Mouse (Mus musculus): ENCODE measurements around the gene Rabgap1l. TPM values are rescaled to one million over a fixed set of nuclear protein-coding genes. Genes with fewer than 3 reads are reported as not detected.

The Rabgap1l gene
- total and polyA plus RNA-seq, 2 experiments, result 6.4 to 78.7 TPM

DNA sequence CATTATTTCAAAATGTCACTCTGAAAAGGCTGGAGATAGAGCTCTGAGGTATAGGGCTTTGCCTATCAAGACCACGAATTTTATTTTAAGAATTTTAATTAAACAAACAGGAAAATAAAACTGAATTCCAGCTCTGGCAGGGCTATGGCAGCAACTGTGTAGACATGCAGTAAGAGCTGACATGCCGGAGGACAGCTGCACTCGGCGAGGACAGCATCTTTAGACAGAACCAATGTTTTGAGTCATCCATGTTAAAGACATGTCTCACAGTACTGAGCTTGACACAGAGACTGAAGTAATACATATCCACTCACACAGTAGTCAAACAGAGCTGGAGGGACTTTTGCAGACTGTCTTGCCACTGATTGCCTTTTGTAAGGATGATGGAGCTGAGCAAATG, 532.4 kb downstream of the Rabgap1l start:
- DNase-seq (ENCODE audit: extremely low read depth, low read depth, low spot score), result no peak
- Histone ChIP-seq H3K27ac (replicated peaks; ENCODE audit: insufficient read depth, low read depth, low read length) (no peak overlapping the region), H3K9ac (ENCODE audit: low read depth, low read length) (no peak overlapping the region), H3K27me3 (ENCODE audit: control insufficient read depth, insufficient read depth, low read length) (no peaks in the 10 kb centered on the region), H3K79me2 (ENCODE audit: control insufficient read depth, insufficient read depth, low read length) (no peaks in the 10 kb centered on the region), H3K4me1 (ENCODE audit: control insufficient read depth, insufficient read depth, low read length) (no peaks in the 10 kb centered on the region), H3K36me3 (ENCODE audit: control insufficient read depth, insufficient read depth, low read length) (peaks cover 8% of the 10 kb centered on the region; the same call in 1 of the 2 replicates), H3K4me3 (ENCODE audit: insufficient read depth, low read depth, low read length) (no peak overlapping the region)
- 89% methylated on average over 4 of the region's 4 CpGs for WGBS
- TF ChIP-seq CTCF (IDR thresholded peaks at IDR 0.05; ENCODE audit: low read depth, low read length) (no peak), POLR2A (IDR thresholded peaks at IDR 0.05; ENCODE audit: extremely low read depth, insufficient read depth, low read length) (no peak)

DNA sequence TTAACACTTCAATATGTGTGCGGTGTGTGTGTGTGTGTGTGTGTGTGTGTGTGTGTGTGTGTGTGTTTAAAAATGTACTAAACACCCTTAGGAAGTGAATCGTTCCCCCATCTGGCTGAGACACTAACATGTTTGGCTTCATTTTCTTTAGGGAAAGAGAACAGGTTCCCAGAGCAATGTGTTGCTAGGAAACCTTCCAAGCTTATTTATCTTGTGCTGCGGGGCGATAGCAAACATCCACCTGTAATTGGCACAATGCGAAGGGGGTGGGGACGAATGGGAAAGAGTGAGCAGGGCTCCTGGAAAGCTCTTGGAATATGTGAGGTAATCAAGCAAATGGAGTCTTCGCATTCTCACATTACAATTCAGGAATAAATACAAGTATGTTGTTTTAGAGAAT, 533.1 kb downstream of the Rabgap1l start:
- H3K27me3 ChIP-seq (ENCODE audit: control insufficient read depth, insufficient read depth, low read length), result no peaks in the 10 kb centered on the region
- WGBS, result 24% methylated on average over 7 of the region's 7 CpGs
- no peak overlapping the region for H3K27ac ChIP-seq (replicated peaks; ENCODE audit: insufficient read depth, low read depth, low read length)
- H3K79me2 ChIP-seq (ENCODE audit: control insufficient read depth, insufficient read depth, low read length), result no peaks in the 10 kb centered on the region
- no peak for TF ChIP-seq POLR2A (IDR thresholded peaks at IDR 0.05; ENCODE audit: extremely low read depth, insufficient read depth, low read length)
- TF ChIP-seq CTCF (IDR thresholded peaks at IDR 0.05; ENCODE audit: low read depth, low read length), result no peak
- H3K36me3 ChIP-seq (ENCODE audit: control insufficient read depth, insufficient read depth, low read length), result peaks cover 10% of the 10 kb centered on the region
- no peak overlapping the region for H3K9ac ChIP-seq (ENCODE audit: low read depth, low read length)
- DNase-seq (ENCODE audit: extremely low read depth, low read depth, low spot score), result peak; percentile 39
- H3K4me1 ChIP-seq (ENCODE audit: control insufficient read depth, insufficient read depth, low read length), result no peaks in the 10 kb centered on the region
- no peak overlapping the region for H3K4me3 ChIP-seq (ENCODE audit: insufficient read depth, low read depth, low read length)

DNA sequence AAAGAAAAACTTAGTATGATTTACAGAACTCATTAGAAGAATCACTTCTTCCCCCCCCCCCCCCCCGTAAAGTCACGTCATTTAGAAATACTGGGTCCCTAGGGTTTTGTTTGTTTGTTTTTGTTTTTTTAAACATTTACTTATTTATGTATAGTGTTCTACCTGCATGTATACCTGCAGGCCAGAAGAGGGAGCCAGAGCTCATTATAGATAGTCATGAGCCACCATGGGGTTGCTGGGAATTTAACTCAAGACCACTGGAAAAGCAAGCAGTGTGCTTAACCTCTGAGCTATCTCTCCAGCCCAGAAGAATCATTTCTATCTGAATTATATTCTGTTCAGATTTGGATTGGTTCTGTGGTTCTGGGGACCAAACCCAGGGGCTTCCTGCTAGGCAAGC, 539.9 kb downstream of the Rabgap1l start:
- no peak for TF ChIP-seq POLR2A (IDR thresholded peaks at IDR 0.05; ENCODE audit: extremely low read depth, insufficient read depth, low read length)
- no peak for TF ChIP-seq CTCF (IDR thresholded peaks at IDR 0.05; ENCODE audit: low read depth, low read length)
- DNase-seq (ENCODE audit: extremely low read depth, low read depth, low spot score), result no peak

DNA sequence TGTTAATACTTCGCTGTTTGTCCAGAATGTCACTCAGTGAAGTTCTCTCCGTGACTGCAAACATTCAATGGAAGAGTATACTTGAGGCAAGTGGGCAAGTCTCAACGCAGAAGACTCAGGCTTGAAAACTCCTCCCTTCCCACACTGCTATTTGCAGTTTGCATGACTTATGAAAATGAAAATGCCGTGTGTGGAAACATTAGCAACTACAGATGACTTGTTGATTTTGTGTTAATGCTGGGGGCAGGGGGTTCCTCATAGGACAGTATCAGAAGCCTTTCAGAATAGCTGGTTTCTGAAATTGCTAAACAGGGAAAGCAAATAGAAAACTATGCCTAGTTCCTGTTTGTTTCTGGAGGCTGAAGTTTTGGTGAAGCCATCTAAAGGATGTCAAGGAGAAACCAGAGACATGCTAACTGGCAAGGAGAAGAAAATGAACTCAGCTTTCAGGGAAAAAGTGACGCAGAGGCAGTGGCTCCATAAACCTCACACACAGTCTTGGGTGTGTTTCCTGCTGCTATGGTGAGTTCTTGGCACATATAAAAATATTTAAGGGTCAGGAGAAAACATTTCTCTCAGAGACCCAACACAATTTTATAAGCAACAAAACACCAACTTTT, 541.5 kb downstream of the Rabgap1l start:
- Histone ChIP-seq H3K79me2 (ENCODE audit: control insufficient read depth, insufficient read depth, low read length) (no peaks in the 10 kb centered on the region), H3K36me3 (ENCODE audit: control insufficient read depth, insufficient read depth, low read length) (peaks cover 7% of the 10 kb centered on the region), H3K4me1 (ENCODE audit: control insufficient read depth, insufficient read depth, low read length) (no peaks in the 10 kb centered on the region), H3K27me3 (ENCODE audit: control insufficient read depth, insufficient read depth, low read length) (no peaks in the 10 kb centered on the region), H3K4me3 (ENCODE audit: insufficient read depth, low read depth, low read length) (no peak overlapping the region), H3K9ac (ENCODE audit: low read depth, low read length) (no peak overlapping the region), H3K27ac (replicated peaks; ENCODE audit: insufficient read depth, low read depth, low read length) (no peak overlapping the region)
- WGBS, result 83% methylated on average over 5 of the region's 5 CpGs
- TF ChIP-seq POLR2A (IDR thresholded peaks at IDR 0.05; ENCODE audit: extremely low read depth, insufficient read depth, low read length), result no peak
- no peak for TF ChIP-seq CTCF (IDR thresholded peaks at IDR 0.05; ENCODE audit: low read depth, low read length)
- DNase-seq (ENCODE audit: extremely low read depth, low read depth, low spot score), result no peak

More for the DNA sequence above, 539.9 kb downstream of the Rabgap1l start:
- 95% methylated on average over 2 of the region's 2 CpGs for WGBS
- no peaks in the 10 kb centered on the region for H3K27me3 ChIP-seq (ENCODE audit: control insufficient read depth, insufficient read depth, low read length)
- H3K4me3 ChIP-seq (ENCODE audit: insufficient read depth, low read depth, low read length), result no peak overlapping the region
- peaks cover 10% of the 10 kb centered on the region for H3K36me3 ChIP-seq (ENCODE audit: control insufficient read depth, insufficient read depth, low read length)
- no peaks in the 10 kb centered on the region for H3K4me1 ChIP-seq (ENCODE audit: control insufficient read depth, insufficient read depth, low read length)
- H3K27ac ChIP-seq (replicated peaks; ENCODE audit: insufficient read depth, low read depth, low read length), result no peak overlapping the region
- no peaks in the 10 kb centered on the region for H3K79me2 ChIP-seq (ENCODE audit: control insufficient read depth, insufficient read depth, low read length)
- H3K9ac ChIP-seq (ENCODE audit: low read depth, low read length), result no peak overlapping the region

DNA sequence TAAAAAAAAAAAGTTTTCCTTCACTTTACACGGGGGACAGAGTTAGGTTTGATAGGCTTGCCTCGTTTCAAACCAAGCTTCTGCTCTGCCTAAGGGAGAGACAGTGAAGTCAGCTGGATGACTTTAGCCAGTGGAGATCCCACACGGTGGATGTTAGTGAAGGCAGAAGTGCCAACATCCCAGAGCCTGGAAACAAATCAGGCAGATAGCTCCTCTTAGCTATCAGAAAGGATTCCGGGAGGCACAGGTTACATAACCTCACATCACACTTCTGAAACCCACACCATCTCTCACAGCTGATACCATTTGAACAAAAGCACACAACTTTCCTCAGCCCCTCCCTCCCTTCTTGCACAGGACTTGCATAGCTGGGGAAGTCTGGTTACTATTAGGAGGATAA, 542.2 kb downstream of the Rabgap1l start:
- Histone ChIP-seq H3K4me3 (ENCODE audit: insufficient read depth, low read depth, low read length) (no peak overlapping the region), H3K27me3 (ENCODE audit: control insufficient read depth, insufficient read depth, low read length) (no peaks in the 10 kb centered on the region), H3K79me2 (ENCODE audit: control insufficient read depth, insufficient read depth, low read length) (no peaks in the 10 kb centered on the region), H3K4me1 (ENCODE audit: control insufficient read depth, insufficient read depth, low read length) (no peaks in the 10 kb centered on the region), H3K27ac (replicated peaks; ENCODE audit: insufficient read depth, low read depth, low read length) (no peak overlapping the region), H3K9ac (ENCODE audit: low read depth, low read length) (no peak overlapping the region), H3K36me3 (ENCODE audit: control insufficient read depth, insufficient read depth, low read length) (peaks cover 4% of the 10 kb centered on the region)
- WGBS, result 65% methylated on average over 4 of the region's 4 CpGs
- TF ChIP-seq CTCF (IDR thresholded peaks at IDR 0.05; ENCODE audit: low read depth, low read length) (no peak), POLR2A (IDR thresholded peaks at IDR 0.05; ENCODE audit: extremely low read depth, insufficient read depth, low read length) (no peak)
- DNase-seq (ENCODE audit: extremely low read depth, low read depth, low spot score), result no peak

DNA sequence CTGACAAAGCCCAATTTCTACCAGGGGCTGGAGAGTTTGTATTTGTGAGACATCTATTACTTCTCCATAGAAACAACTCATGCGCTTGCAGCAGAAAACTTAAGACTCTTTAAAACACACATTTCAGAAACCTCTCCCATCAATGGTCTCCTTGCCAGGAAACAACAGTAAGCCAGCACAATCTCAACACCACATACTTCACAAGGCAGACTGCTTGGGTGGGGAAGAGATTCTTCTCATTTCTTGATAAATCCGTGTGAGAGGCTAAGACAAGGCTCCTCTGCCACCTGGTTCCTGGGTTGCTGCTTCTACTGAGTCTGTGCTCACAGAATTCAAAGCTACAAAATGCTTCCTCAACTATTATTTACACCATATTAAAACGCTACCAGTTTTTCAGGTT, 543.2 kb downstream of the Rabgap1l start:
- no peak for DNase-seq (ENCODE audit: extremely low read depth, low read depth, low spot score)
- Histone ChIP-seq H3K27ac (replicated peaks; ENCODE audit: insufficient read depth, low read depth, low read length) (no peak overlapping the region), H3K79me2 (ENCODE audit: control insufficient read depth, insufficient read depth, low read length) (no peaks in the 10 kb centered on the region), H3K4me1 (ENCODE audit: control insufficient read depth, insufficient read depth, low read length) (no peaks in the 10 kb centered on the region), H3K27me3 (ENCODE audit: control insufficient read depth, insufficient read depth, low read length) (no peaks in the 10 kb centered on the region), H3K9ac (ENCODE audit: low read depth, low read length) (no peak overlapping the region), H3K4me3 (ENCODE audit: insufficient read depth, low read depth, low read length) (no peak overlapping the region), H3K36me3 (ENCODE audit: control insufficient read depth, insufficient read depth, low read length) (no peaks in the 10 kb centered on the region; the same call in 1 of the 2 replicates)
- 87% methylated on average over 3 of the region's 3 CpGs for WGBS
- no peak for TF ChIP-seq POLR2A (IDR thresholded peaks at IDR 0.05; ENCODE audit: extremely low read depth, insufficient read depth, low read length)
- no peak for TF ChIP-seq CTCF (IDR thresholded peaks at IDR 0.05; ENCODE audit: low read depth, low read length)
